Mouse (Mus musculus) hindbrain, embryonic 16.5 days (tissue): ENCODE measurements at regions not wholly inside any gene's neighbourhood (a gene's known extent, or its start where the extent isn't known, plus 50 kb on each side); places are given as distances from the start of the nearest gene placed in this dataset.

ENCODE experiments used
- ATAC-seq: fragments of 200-750 bp; cut with Nextera tagmentation; 2 replicates; pipeline ENCODE4 v1.8.0; 2017; ENCODE audit warnings: moderate TSS enrichment, moderate library complexity
- H3K27ac ChIP-seq: fragments of 300-500 bp; sonication (generic); 2 replicates; pipeline ENCODE4 v1.5.1; 2014; ENCODE audit warnings: low read depth, mild to moderate bottlenecking, control low read depth, low read length, moderate library complexity
- H3K27me3 ChIP-seq: fragments of 300-500 bp; sonication (generic); replicated peaks from 2 replicates; pipeline ENCODE4 v1.6.1; 2014; ENCODE audit warnings: low read length; ENCODE audit not compliant: control insufficient read depth, insufficient read depth
- H3K36me3 ChIP-seq: fragments of 300-500 bp; sonication (generic); 2 replicates; pipeline ENCODE4 v1.6.1; 2014; ENCODE audit warnings: mild to moderate bottlenecking, low read length, moderate library complexity, mixed read lengths; ENCODE audit not compliant: control insufficient read depth, insufficient read depth
- H3K4me1 ChIP-seq: fragments of 300-500 bp; sonication (generic); 2 replicates; pipeline ENCODE4 v1.6.1; 2014; ENCODE audit warnings: low read depth, low read length; ENCODE audit not compliant: control insufficient read depth, insufficient read depth
- H3K4me2 ChIP-seq: fragments of 300-500 bp; sonication (generic); 2 replicates; pipeline ENCODE4 v1.6.1; 2014; ENCODE audit warnings: mild to moderate bottlenecking, low read length, control low read depth, moderate library complexity
- H3K4me3 ChIP-seq: fragments of 300-500 bp; sonication (generic); 2 replicates; pipeline ENCODE4 v1.5.1; 2014; ENCODE audit warnings: mild to moderate bottlenecking, low read length, control low read depth, moderate library complexity
- H3K9ac ChIP-seq: fragments of 300-500 bp; sonication (generic); 2 replicates; pipeline ENCODE4 v1.6.1; 2014; ENCODE audit warnings: low read depth, mild to moderate bottlenecking, control low read depth, low read length, moderate library complexity
- H3K9me3 ChIP-seq: fragments of 300-500 bp; sonication (generic); 2 replicates; pipeline ENCODE4 v1.6.1; 2014; ENCODE audit warnings: mild to moderate bottlenecking, low read length, moderate library complexity; ENCODE audit not compliant: control insufficient read depth
- WGBS: fragments of 180-500 bp; shearing (Covaris S2); extraction: QIAGEN DNeasy Blood & Tissue Kit; methylation state at CpG from one replicate; pipeline ENCODE4 v1.1.7; 2014; 5-methylcytosine and 5-hydroxymethylcytosine counted together

DNA sequence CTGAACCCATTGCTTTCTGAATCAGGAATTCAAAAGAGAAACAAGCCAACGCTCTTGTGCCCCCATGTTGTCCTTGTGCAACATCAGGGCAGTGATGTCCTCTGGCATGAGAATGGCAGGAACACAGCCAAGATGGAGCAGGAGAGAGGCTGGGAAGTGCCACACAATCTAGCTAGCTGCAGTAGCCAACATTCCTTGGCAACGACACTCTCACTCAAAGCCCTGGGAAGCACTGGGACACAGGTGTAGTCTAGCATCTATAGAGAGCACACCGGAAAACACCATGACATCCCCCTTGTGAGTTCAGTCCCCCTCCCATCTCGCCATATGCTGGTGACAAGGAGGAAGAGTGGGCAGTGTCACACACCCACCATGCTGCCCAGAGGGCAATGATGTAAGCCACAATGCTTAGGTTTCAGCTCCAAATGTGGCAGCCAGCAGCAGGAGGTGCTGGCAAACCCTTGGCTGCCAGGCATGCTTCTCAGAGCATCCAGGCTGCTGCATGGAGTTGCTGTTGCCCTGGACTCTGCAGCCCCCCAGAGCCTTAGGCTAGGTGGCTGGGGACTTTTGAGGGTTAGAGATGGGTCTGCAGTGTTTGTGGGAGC lies 123.0 kb downstream of the Slc38a6 start:
- Histone ChIP-seq H3K4me3 (no peak overlapping the region), H3K27ac (no peak overlapping the region), H3K36me3 (no peaks in the 10 kb centered on the region), H3K4me1 (peaks cover 18% of the 10 kb centered on the region), H3K9ac (no peak overlapping the region), H3K9me3 (no peaks in the 10 kb centered on the region), H3K4me2 (no peak overlapping the region), H3K27me3 (no peaks in the 10 kb centered on the region)
- WGBS, result 63% methylated on average over 4 of the region's 4 CpGs
- peak; percentile 70 for ATAC-seq

DNA sequence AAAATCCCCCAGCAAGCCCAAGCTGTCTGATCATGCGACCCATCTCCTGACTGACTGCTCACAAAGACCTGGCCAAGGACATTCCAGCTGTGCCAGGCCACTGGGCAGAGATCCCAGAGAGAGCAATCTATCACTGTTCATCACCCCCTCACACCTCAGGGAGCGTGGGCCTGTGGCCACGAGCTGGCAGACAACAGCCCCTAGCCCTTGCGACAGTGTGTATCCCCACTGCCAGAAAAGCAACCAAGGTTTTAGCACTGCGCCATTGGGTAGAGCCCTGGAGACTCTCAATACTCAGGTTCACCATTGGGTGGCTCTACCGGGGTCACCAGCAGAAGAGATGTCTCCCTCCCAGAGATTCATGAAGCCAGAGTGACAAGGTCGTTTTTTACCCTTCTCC lies 122.0 kb downstream of the Slc38a6 start:
- Histone ChIP-seq H3K4me2 (no peak overlapping the region), H3K4me1 (peaks cover 16% of the 10 kb centered on the region), H3K9me3 (no peaks in the 10 kb centered on the region), H3K36me3 (no peaks in the 10 kb centered on the region), H3K9ac (no peak overlapping the region), H3K4me3 (no peak overlapping the region), H3K27me3 (no peaks in the 10 kb centered on the region), H3K27ac (no peak overlapping the region)
- WGBS, result 74% methylated on average over 7 of the region's 7 CpGs
- peak; percentile 69; the same call in 1 of the 2 replicates for ATAC-seq

DNA sequence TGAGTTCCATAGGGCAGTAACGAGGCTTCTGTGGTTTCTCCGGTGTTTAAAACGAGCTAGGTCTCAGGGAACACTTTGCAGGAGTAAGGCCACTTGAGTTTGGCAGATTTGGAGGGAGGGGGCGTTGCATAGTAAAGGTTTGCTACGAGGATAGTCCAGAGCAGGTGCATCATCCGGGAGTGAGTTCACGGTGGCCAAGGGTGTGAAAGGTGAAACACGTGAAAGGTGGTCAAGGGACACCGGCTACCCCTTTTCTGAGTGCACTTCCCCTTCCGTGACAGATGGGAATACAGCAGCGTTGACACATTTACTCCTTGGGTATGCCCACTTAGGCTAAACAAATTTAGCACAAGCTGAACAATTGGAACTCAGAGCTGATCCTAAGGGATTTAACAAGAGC lies 121.6 kb downstream of the Slc38a6 start:
- 81% methylated on average over 11 of the region's 11 CpGs for WGBS
- Histone ChIP-seq H3K27me3 (no peaks in the 10 kb centered on the region), H3K27ac (no peak overlapping the region), H3K4me3 (no peak overlapping the region), H3K9me3 (no peaks in the 10 kb centered on the region), H3K36me3 (no peaks in the 10 kb centered on the region), H3K9ac (no peak overlapping the region), H3K4me1 (peaks cover 11% of the 10 kb centered on the region), H3K4me2 (no peak overlapping the region)
- ATAC-seq, result no peak

DNA sequence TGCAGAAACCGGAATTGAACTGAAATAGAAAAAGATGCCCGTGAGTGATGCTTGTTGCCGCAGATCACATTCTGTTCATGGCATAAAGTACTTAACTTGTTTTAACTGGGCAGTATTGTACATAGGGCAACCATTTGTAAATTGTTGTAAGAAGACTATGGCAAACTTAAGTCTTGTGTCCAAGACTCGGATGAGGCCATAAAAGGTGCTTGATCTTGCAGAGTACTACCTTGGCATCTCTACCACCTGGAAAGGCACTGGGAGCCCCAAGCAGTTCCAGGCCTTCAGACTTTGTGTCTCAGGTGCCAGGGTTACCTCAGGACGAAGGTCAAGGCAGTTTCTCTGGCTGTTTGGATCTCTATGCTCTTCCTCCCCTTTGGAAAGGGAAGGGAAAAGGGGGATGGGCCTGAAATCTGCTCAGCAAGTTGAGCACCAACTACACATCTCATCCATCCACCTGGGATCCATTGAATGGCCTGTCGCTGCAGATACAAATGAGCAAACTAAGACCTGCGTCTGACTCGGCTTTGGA lies 120.0 kb downstream of the Slc38a6 start:
- ATAC-seq, result no peak
- 90% methylated on average over 8 of the region's 8 CpGs for WGBS
- Histone ChIP-seq H3K9me3 (no peaks in the 10 kb centered on the region), H3K4me3 (no peak overlapping the region), H3K27me3 (no peaks in the 10 kb centered on the region), H3K36me3 (no peaks in the 10 kb centered on the region), H3K4me1 (peaks cover 7% of the 10 kb centered on the region; the same call in 1 of the 2 replicates), H3K9ac (no peak overlapping the region), H3K4me2 (no peak overlapping the region), H3K27ac (no peak overlapping the region)

DNA sequence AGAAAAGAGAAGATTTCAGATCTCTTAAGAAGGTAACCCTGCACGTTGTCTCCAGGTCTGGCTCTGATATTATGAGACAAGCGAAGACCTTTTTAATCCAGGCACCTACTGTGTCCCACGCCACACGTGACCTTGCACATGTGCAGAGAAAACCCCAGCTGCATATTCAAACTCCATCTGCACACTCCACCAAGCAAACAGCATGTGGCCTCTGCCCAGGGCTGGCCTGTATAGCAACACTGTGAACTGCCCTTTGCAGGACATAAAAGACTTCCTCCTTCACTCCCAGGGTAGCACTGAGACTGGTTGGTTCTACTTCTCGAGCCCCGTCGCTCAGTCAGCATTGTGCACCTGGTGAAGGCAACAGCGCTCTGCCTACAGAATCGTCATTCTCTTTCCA lies 119.0 kb downstream of the Slc38a6 start:
- Histone ChIP-seq H3K27ac (no peak overlapping the region), H3K9me3 (no peaks in the 10 kb centered on the region), H3K9ac (no peak overlapping the region), H3K4me2 (no peak overlapping the region), H3K36me3 (no peaks in the 10 kb centered on the region), H3K4me3 (no peak overlapping the region), H3K4me1 (peaks cover 7% of the 10 kb centered on the region; the same call in 1 of the 2 replicates), H3K27me3 (no peaks in the 10 kb centered on the region)
- 69% methylated on average over 9 of the region's 9 CpGs for WGBS
- no peak for ATAC-seq

DNA sequence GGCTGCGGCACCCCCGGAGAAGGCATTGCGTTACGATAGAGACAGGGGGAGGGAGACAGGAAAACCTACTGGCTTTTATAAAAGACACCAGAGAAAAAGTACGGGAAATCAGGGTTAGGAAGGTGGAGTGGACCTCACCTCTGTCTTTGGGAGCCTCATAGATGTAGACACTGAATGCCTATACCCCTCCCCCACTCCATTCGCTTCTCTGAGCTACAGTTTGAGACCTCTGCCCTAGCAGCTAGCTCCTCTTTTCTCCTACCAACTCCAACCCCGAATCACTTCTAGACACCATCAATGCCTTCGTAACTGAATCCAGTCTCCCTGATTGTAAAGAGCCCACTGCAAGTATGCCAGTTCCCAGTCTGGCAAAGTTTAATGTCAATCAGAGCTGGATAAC lies 118.5 kb downstream of the Slc38a6 start:
- Histone ChIP-seq H3K27ac (no peak overlapping the region), H3K9ac (no peak overlapping the region), H3K4me1 (peaks cover 7% of the 10 kb centered on the region; the same call in 1 of the 2 replicates), H3K36me3 (no peaks in the 10 kb centered on the region), H3K9me3 (no peaks in the 10 kb centered on the region), H3K27me3 (no peaks in the 10 kb centered on the region), H3K4me3 (no peak overlapping the region), H3K4me2 (no peak overlapping the region)
- ATAC-seq, result no peak
- WGBS, result 70% methylated on average over 8 of the region's 8 CpGs

DNA sequence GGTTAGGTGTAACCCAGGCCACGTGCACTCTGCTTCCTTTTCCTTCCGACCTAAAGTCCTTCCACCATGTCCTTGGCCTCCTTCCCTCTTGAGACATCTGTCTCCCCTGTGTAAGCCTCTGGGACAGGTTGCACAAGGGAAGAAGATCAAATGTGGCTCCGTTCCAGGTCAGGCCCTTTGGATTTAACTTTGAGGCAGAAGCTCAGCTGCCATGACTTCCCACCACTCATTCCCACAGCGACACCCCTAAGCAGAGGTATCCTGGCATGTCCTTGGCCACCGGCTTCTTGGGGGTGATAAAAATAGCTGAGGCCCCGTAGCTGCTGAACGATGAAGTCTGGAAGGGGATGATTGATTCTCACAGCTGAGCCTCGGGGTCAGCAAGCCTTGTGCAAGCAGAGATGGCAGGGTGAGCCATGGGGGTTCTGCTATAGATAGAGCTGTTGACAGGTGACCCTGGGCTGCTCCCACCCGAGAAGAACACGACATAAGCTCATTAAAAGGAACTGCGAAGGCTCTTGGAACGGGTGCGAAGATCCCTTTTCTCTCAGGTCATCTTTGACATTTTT lies 117.4 kb downstream of the Slc38a6 start:
- ATAC-seq, result no peak
- no peak overlapping the region for H3K4me3 ChIP-seq
- 68% methylated on average over 13 of the region's 13 CpGs for WGBS
- H3K27ac ChIP-seq, result no peak overlapping the region
- no peak overlapping the region for H3K4me2 ChIP-seq
- H3K27me3 ChIP-seq, result no peaks in the 10 kb centered on the region
- no peaks in the 10 kb centered on the region for H3K36me3 ChIP-seq
- no peaks in the 10 kb centered on the region for H3K9me3 ChIP-seq
- H3K4me1 ChIP-seq, result no peaks in the 10 kb centered on the region; the same call in 1 of the 2 replicates
- no peak overlapping the region for H3K9ac ChIP-seq
